Mouse (Mus musculus) right cerebral cortex, adult 2 months (tissue): ENCODE data around the gene Leng9.
A peak's percentile ranks its signal among the peaks of the same experiment; 100 is the strongest.
"Not testable (repeated sequence)": the region's sequence is repeated elsewhere in the genome, so short reads cannot be mapped to it uniquely, and the experiment has no call there.

ENCODE experiments used
- DNase-seq, 2 experiments: peaks; one replicate each; pipeline ENCODE4 v3.0.0; 2021 to 2022; ENCODE audit warnings: low spot score in 2 of 2

Leng9 gene

DNA sequence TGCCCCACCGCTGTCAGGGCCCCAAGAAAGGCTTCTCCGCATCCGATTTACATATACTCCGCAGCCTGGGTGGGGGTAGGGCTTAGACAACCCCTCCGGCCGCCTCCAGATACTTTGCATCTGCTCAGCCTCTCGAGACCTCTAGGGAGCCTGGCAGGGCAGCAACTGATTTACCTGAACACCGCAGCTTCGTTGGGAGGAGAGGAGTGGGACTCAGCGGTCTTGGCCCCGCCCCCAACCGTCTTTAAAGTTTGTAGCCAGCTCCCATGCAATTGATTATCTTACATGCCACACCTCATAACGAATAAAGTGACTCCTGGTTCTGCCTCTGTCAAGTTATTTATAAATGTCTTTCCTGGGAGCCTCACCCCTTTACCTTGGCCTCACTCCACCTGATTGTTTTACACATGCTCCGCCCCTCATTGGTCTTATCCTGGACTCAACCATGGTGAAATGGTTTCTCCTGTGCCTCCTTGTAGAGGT, at the start of gene Leng9:
Gene Leng9 (minus strand): TSS at position 316 of the 483 bp plus-strand sequence.
- DNase-seq, result peak in 1 of 2 experiments; percentile 29

DNA sequence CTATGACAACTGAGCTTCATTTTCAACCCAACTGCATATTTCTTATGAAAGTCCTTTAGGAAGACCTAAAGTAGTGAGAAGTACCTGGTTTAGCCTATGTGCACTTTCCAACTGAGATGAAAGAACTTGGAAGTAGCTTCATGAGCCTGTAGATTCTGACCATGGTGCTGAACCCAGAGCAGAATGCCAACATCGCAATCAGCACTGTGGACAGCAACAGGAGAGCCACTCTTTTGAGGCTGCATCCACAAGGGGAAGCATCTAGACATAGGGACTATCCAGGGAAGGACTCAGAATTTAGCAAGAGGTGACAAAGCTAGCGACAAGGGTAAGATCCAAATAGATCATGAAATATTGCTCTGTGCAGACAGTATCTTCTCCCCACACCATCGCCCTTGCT, 28.3 kb upstream of the Leng9 start:
- DNase-seq, result no peak

DNA sequence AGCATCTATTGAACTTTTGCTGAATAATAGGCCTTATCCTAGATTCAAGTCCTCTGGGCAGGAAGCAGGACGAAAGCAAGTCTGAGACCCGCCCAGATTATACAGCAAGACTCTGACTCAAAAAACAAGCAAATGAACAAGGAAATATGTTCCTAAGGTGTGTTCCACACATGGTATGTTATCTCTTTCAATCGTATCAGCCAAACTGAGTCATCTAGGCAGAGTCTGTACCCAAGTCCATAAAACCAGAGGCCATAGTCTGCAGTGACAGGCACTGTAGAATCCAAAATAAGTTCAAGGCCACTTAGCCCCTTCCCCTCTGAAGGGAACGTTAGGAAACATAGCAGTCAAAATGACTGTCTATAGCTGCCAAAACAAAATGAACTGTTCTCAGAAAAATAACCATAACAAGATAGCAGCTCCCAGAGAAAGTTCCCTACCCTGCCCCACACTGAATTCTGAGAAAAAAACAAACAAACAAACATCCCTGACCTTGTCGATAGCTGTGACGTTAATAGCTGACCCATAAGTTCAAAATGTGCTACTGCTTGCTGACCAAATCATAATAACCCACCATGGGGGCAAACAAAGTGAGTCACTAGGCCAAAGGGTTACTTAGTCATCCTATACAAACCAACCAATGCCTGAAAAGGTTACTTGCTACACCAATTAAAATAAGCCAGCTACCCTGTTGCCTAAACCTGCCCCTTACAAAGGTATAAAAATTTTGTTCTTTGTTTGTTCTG, 20.2 kb upstream of the Leng9 start:
- DNase-seq, result no peak

DNA sequence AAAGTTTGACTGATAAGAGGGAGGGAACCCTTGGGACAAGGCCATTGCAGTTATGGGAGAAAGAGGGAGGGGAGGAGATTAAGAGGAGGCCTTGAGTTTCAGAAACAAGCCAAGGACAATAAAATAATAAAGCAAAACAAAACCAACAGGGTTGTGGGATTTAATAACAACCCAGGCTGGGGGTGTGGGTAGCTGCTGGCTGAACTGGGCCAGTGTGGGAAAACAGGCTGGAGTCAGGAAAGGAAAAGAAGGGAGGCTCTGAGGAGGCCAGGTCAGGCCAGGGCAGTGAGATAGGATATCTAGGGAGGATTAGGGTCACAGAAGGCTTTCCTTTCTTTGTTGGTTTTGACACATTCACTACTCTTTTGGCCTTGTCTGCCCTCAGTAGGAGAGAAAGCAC, 16.9 kb upstream of the Leng9 start:
- no peak for DNase-seq

DNA sequence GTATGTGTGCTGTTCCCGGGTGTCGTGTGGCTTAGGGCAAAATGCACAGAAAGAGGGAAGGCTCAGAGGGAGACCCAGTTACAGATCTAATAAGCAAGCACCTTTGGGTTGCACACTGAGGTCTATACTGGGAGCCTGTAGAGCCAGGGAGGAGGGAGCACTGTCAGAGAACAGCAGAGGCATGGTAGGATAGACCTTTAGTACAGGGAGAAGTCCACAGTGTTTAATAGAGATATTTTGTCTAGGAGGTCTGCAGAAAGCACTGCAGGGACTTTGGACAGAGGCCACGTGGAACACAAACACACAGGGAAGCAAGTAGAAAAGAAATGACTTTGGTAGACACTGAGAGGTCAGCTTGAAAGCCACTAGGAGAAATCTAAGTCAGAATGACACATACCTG, 15.1 kb upstream of the Leng9 start:
- DNase-seq, result no peak

DNA sequence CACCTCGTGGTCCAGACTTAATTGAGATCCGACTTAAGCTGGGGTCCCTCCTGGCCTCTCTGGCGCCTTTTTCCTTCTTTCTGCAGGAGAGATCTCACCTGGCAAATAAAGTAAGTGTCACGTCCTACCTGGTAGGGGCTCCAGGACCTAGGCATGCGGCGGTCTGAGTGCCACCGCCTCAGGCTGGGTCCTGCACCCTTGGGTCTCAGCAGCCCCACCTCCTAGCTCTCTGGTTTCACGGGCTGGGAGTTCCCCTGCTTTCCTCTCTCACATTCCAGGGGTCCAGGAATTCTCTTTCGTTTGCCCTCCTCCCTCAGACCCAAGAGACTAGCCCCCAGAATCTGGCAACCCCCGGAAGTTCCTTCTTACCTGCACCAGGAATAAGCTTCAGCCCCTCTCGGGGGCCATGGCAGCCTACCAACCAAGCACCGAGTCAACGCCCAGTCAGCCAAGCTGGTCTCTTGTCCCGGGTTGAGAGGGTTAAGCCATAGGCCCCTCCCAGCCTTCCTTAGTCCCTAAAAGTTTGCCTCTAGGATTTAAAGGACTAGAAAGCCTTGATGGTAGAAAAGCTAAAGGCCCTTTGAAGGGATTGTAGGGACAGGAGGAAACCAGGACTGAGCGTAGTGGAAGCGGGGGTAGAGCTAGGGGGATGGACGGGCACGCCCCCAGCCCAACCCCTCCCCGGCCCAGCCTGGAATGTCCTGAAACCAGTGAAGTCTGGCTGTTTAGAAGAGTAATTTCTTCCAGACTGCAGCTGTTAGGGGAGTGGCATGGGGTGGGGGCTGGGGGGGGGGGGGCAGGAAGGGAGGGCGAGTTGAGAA, 14.1 kb upstream of the Leng9 start, which contains the start of gene Cdc42ep5:
Gene Cdc42ep5 (minus strand): TSS at position 771 of the 821 bp plus-strand sequence.
- no peak for DNase-seq

DNA sequence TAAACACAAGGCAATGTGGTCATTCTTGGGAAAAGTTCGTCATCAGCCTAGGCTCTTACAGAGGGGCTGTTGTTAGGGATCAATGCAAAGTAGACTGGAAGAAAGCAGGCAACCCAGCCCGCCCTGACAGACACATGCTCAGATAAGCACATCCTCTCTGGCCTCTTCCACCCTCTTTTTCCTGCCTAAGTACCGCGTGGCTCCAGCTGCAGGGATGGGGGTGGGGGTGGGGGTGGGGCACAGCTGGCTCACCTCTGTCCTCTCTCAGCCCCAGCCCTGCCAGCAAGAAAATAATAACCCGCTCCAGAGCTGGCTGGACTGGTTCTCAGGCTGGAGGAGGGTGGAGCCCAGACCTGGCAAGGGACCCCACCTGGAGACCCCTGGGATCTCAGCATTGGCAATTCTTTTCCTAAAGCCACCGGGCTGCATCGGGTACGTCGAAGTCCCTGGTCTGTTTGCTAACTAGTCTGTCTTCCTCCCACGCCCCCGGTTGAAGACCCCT, 13.4 kb upstream of the Leng9 start:
- no peak for DNase-seq

DNA sequence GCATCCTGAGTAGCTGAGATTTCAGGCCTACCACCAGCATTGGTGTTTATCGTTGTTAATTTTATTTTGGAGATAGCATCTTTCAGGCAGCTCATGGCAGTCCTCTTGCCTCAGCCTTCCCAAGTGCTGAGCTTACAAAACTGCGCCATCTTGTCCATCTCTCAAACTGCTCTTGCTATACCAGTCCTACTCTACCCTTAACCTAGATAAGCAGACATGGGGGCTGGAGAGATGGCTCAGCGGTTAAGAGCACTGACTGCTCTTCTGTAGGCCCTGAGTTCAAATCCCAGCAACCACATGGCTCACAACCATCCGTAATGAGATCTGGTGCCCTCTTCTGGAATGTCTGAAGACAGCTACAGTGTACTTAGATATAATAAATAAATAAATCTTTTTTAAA, 11.4 kb upstream of the Leng9 start:
- DNase-seq, result not testable (repeated sequence)

DNA sequence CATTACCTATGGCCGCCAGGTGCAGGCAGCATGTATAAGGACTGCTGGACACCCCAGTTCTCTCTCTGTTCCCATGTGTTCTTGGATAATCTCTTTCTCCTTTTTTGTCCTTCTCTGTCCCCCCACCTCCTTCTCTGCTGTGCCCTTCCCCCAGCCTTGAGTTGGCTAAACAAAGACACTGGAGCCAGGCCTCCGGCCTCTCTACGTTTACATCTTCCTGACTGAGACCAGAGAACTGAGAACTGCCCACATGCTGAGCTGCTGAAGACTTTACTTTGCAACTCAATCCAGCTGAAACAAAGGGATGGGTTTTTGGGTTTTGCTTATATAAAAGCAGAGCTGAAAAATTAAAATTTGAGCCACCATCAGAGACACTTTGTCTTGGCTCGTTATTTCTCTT, 4.8 kb upstream of the Leng9 start:
- no peak for DNase-seq

DNA sequence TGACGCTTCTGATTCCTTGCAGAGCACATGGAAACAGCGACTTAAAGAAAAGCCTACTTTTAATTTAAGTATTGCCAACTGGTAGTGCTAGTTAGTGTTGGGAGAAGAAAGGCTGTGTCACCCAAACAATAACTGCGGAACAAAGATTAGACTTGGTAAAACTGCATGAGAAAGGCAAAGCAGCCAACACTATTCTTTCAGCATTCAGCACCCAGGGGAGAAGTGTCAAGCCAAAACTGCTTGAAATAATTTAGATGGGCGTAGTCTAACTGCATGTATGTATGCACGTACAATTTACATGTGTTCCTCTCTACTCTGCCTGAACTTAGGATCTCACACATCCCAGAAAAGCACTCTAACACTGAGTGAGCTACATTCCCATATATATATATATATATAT, 4.2 kb upstream of the Leng9 start:
- DNase-seq, result no peak

DNA sequence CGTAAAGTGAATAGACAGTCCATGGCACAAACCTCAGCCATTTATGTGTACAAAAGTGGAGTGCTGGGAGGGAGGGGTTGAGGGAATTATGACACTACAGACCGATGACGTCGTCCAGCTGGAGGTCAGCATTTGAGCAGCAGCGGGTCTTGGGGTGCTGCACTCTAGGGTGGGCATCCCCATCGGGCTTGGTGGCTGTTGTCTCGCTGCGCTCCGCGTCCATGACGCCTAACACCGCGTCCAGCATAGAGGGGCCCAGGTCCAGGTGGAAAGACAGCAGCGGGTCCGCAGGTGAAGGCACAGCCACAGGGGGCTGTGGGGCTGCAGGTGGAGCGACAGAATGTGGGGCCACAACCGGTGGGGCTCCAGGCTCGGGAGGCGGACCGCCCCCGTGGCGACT, 1.1 kb upstream of the Leng9 start:
- DNase-seq, result peak in 1 of 2 experiments; percentile 23

DNA sequence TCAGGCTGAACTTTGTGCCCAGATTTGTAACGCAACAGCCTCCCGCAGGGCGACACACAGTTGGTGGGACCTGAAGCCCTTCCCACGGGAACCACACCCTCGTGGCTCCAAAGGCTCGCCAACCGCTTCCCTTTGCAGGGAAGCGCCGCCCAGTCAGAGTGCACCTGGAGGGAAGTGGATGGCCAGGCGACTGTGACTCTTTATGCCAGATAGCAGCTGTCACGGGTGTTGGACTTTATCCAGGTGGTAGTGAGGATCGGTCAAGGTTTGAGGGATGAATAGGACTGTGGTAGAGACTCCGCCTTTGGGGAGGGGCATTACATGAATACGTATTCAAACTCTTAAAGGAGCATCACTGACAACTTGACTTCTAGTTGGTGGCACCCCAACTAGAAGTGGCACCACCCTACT, 642 bp upstream of the Leng9 start:
- peak in 1 of 2 experiments; percentile 58 for DNase-seq

DNA sequence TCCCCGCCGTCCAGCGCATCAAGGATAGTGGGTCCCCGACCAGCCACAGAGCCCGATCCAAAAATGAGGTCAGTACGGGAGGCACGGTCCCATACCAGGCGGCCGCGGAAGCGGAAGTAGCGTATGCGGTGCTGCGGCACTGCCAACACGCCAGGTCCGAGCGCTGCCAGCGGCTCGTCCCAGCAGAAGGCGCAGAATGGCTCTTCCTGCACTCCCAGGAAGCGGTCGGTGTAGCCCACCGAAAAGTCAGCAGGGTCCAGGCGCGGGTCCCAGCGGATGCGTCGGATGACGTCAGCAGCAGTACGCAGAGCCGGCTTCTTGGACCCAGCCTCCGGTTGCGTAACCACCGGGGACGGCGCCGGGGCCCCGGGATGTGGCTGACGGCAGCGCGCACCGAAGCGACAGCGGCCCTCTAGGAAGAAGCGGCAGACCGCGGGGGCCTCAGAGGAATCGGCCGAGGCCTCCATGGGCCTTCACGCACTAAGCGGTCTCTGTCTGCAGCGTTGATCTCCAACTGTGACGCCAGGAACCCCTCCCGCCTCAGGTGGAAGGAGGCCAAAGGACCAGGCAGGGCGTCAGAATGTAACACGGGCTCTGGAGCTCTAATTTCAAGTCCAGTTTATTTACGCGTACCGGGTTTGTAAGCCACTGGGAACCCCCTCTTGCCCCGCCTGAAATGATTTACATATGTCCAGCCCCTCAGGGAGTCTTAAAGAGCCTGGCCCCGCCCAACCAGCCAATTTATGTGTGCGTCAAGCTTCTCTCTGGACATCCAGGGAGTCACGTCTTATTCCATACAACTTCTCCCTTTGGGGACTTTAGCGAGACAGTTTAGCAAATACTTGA, 742 bp downstream of the Leng9 start:
- peak; percentile 84 to 90 for DNase-seq

DNA sequence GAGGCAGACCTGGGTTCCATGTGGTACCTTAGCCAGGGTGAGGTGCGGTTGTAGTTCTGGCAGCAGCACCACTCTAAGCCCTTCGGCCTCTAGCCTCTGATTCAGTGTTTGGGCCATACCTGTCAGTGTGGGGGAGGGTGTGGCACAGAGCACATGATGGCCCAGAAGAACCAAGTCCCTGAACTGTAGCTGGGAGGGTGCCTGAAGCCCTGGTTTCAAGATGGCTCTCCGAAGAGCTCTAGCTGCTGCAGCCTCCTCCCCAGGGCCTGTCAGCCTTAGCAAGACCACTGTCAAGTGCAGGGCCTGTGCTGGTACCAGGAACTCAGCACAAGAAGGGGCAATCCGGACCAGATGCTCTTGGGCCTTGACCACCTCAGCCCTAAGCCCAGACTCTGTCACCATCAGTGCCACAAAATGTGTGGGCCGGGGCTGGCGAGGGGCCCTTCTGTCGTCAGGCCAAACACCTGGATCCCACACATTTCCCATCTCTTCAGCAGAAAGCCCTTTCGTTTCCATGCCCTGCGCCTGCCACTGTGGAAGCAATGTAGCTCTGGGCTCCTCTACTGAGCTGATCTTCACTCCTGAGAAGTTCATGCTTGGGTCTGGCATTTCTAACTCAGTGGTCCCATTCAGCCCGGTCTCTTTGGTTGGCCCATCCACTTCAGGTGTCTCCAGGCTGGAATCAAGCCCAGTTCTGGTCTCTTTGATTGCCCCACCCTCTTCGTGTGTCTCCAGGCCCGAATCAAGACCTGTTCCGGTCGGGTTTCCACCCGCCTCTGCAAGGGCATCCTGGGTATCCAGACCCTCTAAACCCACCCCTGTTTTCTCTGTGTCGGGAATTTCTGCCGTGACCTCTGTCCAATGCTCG, 1.6 kb downstream of the Leng9 start:
- peak in 1 of 2 experiments; percentile 36 for DNase-seq

DNA sequence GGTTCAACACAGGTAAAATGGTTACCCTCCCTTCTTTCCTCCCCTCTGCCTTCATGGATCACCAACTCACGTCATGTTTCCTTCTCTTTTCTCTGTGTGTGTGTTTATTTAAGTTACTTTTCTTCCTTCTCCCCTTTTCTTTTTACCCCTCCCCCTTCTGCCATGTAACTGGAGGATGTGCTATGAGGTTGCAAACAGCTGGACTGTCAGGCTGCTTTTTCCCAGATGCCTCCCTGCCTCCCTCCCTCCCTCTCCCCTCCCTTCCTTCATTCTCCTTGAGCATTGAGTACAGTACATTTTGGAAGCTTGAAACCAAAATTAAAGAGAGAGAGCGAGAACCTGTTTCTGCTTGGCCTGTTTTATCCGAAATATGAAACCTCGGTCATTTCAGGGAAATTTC, 2.3 kb downstream of the Leng9 start:
- no peak for DNase-seq

DNA sequence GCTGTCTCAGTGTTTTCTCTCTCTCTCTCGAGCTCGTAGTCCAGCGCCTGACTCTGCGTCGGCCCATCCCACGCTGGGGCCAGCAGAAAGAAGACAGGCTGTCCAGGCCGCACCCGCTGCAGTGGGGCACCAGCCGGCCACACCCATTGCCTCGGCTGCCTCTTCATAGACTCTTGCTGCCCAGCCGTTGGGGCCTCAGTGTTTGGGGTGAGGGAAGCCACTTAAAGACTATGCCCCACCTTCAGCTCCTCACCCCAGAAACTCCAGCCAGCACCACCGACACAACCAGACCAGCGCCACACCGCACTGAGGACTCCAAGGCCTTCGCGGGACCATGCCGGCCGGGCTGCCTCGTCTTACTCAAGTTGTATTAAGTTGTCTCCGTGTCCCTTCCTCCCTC, 2.8 kb downstream of the Leng9 start:
- no peak for DNase-seq

DNA sequence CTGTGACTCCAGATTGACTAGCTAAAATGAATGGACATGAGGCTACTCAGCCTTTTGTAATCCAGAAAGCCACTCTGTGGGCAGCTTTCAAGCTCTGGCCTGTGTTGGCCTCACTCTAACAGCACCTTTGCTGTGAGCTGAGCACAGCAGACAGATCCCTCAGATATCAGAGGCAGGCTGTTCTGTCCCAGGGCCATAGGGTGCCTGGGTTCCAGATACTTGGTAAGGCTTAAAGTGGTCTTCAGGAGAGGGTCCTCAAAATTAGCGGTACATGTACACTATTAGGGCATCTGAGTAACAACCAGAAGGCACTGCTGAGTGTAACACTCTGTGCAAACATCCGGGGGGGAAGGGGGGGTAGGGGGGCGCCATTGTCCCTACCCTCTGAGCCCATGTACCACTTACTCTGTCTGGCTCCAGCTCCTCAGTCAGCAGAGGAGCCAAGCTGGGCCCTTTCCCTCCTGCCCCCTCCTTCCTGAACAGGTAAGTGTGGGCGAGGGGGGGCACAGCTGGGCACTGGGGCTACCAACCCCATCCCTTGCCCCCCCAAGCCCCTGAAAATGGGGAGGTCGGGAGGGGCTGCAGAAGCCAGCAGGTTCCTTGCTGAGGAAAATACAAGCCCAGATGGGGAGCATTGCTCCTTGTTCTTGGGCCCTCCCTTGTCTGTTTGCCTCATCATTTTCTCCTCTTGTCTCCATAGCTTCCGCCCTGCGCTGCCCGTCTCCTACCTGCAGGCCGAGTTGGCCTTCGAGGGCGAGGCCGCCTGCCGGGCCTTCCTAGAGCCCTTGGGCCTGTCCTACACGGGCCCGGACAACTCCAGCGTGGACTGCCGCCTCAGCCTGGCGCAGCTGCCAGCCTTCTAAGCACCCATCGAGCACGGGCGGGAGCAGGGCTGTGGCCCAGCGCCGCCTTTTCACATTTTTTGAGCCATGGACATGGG, 3.7 kb downstream of the Leng9 start:
- no peak for DNase-seq

DNA sequence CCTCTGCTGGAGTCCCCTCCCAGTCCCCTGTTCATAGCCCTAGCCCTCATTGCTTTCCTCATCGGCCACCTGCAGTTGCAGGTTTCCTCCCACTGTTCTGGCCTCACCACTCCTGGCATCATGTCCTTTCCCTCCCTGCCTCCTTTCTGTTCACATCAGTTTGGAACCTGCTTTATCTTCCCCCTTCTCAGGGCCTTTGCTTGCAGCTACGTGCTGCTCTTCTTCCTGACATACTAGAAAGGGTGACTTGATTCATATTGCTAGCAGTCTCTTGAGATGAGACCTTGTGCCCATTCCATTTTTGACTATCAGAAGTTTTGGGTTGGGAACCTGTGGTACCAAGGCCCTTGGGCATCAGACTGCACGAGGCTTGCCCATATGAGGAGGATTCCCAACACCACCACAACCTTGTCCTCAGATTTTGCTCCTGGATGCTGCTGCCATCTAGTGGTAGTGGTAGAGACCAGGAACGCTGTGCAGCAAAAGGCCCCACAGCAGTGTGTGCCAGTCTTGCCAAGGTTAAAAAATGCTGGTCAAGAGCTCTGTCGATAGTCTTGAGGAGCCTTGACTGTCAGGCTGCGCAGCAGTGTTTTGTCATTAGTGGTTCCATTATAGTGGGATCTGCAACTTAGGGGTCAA, 4.5 kb downstream of the Leng9 start:
- peak; percentile 65 to 67 for DNase-seq
